Mouse (Mus musculus) midbrain, embryonic 11.5 days (tissue): ENCODE data around the gene Adam12. TPM values are rescaled to one million over a fixed set of nuclear protein-coding genes. Genes with fewer than 3 reads are reported as not detected.
A peak's percentile ranks its signal among the peaks of the same experiment; 100 is the strongest.

ENCODE experiments used
- ATAC-seq: fragments of 200-750 bp; cut with Nextera tagmentation; 2 replicates; pipeline ENCODE4 v1.8.0; 2017; ENCODE audit warnings: moderate TSS enrichment, moderate library complexity; ENCODE audit not compliant: low FRiP score
- DNase-seq: peaks from one replicate; pipeline ENCODE4 v3.0.0; 2015; ENCODE audit warnings: low spot score; ENCODE audit errors: missing footprints
- H3K27ac ChIP-seq: fragments of 300-500 bp; sonication (generic); 2 replicates; pipeline ENCODE4 v1.5.1; 2014; ENCODE audit warnings: low read depth, low read length
- H3K27me3 ChIP-seq: fragments of 300-500 bp; sonication (generic); 2 replicates; pipeline ENCODE4 v1.6.1; 2014; ENCODE audit warnings: mild to moderate bottlenecking, low read length, moderate library complexity, mixed read lengths; ENCODE audit not compliant: control insufficient read depth, insufficient read depth
- H3K36me3 ChIP-seq: fragments of 300-500 bp; sonication (generic); 2 replicates; pipeline ENCODE4 v1.6.1; 2014; ENCODE audit warnings: mild to moderate bottlenecking, low read length, moderate library complexity, mixed read lengths; ENCODE audit not compliant: control insufficient read depth, insufficient read depth
- H3K4me1 ChIP-seq: fragments of 300-500 bp; sonication (generic); 2 replicates; pipeline ENCODE4 v1.6.1; 2014; ENCODE audit warnings: low read length; ENCODE audit not compliant: control insufficient read depth, insufficient read depth
- H3K4me2 ChIP-seq: fragments of 300-500 bp; sonication (generic); 2 replicates; pipeline ENCODE4 v1.6.1; 2014; ENCODE audit warnings: mild to moderate bottlenecking, moderate library complexity
- H3K4me3 ChIP-seq: fragments of 300-500 bp; sonication (generic); 2 replicates; pipeline ENCODE4 v1.5.1; 2014; ENCODE audit warnings: low read depth, low read length
- H3K9ac ChIP-seq: fragments of 300-500 bp; sonication (generic); 2 replicates; pipeline ENCODE4 v1.6.1; 2014; ENCODE audit warnings: low read length
- H3K9me3 ChIP-seq: fragments of 300-500 bp; sonication (generic); 2 replicates; pipeline ENCODE4 v1.6.1; 2016; ENCODE audit warnings: low read length; ENCODE audit not compliant: control insufficient read depth
- WGBS: fragments of 180-500 bp; shearing (Covaris S2); extraction: QIAGEN DNeasy Blood & Tissue Kit; methylation state at CpG from one replicate; pipeline ENCODE4 v1.1.7; 2014; 5-methylcytosine and 5-hydroxymethylcytosine counted together
- polyA plus RNA-seq: library from polyadenylated mRNA; unstranded; fragments of >200 nt; fragmentation: Nextera tagmentation; extraction: Ambion mirVana; gene quantifications from 2 replicates; pipeline ENCODE4 v1.2.1, GENCODE M21; 2014

Adam12 gene
- 1.3 and 1.5 TPM in 2 replicates for polyA plus RNA-seq

DNA sequence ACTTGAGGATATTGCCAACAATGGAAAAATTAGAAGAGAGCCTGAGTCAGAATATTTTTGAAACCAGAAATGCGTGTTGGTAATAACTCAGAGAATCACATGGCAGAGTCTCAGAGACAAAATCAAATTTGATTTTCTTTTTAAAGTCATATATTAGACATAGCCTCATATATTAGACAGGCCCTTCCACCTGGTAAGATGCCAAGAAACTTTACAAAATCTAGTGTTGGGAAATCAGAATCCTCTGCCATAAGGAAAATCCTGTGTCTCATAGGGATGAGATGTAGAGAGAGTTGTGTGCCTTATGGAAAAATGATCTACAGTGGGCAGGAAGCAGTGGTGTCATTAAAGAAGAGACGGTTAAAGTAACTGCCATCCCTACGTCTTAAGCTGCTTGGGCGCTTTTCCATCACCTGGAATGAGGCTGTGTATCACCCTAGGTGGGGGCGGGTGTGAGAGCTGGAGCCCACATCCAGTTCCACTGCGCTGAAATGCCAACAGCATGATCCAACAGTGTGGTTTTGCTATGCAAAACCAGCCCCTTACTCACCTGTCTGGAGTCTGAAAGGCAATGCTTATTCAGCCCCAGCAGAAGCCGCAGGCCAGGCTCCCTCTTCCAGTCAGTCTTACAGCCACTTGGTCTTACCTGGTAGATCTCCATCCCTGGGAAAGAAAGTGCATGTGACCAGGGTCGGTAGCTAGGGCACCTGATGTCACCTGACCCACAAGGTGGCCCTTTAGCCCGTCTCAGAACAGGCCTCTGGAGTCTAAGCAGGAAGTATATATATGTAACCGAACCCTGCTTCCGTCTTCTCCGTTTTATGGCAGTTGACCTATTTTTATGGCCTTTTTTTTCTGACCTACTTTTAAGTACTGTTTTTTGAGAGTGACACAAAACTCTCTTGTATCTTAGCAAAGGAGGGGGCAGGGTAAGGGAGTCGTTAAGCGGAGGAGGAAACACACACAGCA, at the start of gene Adam12:
Adam12 (minus strand) TSS at position 769 of the 969 bp plus-strand sequence.
- no peak for DNase-seq
- peaks cover 8% of the 10 kb centered on the region for H3K4me1 ChIP-seq
- WGBS = 81% methylated on average over 14 of the region's 14 CpGs

DNA sequence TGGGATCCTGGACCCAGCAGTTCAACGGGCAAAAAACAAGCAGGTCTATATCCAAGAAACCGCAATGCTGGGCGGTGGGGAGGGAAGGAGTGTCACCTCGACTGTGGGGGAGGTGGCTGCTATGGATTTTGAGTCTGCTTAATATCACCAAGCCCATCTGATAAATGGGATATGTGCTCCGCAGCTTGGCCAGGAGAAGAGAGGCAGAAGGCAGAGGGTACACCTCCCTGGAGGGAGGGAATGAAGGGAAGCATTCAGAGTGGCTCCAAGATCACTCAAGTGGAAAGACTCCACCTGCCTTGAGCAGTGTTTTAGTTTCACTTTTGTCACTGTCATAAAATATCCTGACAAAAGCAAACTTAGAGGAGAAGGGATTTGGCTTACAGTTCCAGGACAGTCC, 41.0 kb upstream of the Adam12 start:
- DNase-seq = no peak
- 88% methylated on average over 5 of the region's 5 CpGs for WGBS
- Histone ChIP-seq H3K4me2 (no peak overlapping the region), H3K9me3 (no peaks in the 10 kb centered on the region), H3K36me3 (no peaks in the 10 kb centered on the region), H3K4me3 (no peak overlapping the region), H3K9ac (no peak overlapping the region), H3K27me3 (no peaks in the 10 kb centered on the region), H3K27ac (no peak overlapping the region), H3K4me1 (no peaks in the 10 kb centered on the region)
- no peak for ATAC-seq

More for the DNA sequence above, at the start of gene Adam12:
- Histone ChIP-seq H3K9ac (no peak within 1 kb of the TSS), H3K36me3 (no peaks in the 10 kb centered on the region), H3K4me2 (no peak within 1 kb of the TSS), H3K27ac (no peak within 1 kb of the TSS), H3K27me3 (no peaks in the 10 kb centered on the region), H3K4me3 (no peak within 1 kb of the TSS), H3K9me3 (no peaks in the 10 kb centered on the region)
- ATAC-seq = no peak

DNA sequence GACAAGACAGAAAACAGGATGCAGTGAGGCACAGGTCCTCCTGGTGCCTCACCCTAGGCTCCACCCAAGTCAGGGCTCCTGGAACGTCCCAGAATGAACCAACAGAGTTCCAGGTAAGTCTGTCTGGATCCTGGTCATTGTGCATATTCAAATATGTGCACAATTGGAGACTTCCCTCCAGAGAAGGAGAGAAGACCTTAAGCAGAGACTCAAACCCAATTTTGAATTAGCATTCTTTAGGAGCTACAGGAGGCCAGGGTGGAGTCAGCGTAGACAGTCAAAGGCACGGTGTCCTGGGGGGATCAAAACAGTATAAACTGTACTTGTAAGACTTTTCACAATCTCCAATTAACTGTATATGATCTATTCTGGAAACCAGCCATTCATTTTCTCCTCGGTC, 40.5 kb upstream of the Adam12 start:
- Histone ChIP-seq H3K9ac (no peak overlapping the region), H3K4me3 (no peak overlapping the region)

DNA sequence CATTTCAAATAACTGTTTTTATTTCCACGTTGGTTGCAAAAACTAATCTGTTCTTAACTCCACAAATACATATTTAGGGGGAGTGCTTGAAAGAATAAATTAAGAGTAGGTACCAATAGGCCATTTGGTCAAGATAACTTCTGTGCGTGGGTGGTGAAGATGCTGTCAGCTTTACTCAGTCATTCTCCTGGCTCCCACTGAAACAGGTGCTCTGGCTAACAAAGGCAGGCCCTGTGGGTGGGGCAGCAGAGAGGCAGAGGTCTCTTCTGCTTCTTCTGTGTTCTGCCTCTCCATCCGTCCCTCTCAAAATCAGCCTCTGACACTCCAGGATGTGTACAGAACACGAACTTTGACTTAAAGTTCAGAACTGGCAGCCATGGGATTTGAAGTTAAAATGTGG, 33.8 kb upstream of the Adam12 start:
- H3K4me2 ChIP-seq = no peak overlapping the region
- no peak overlapping the region for H3K27ac ChIP-seq
- H3K9me3 ChIP-seq = no peaks in the 10 kb centered on the region
- H3K36me3 ChIP-seq = no peaks in the 10 kb centered on the region
- DNase-seq = no peak
- no peak overlapping the region for H3K9ac ChIP-seq
- WGBS = 82% methylated on average over 4 of the region's 4 CpGs
- no peak overlapping the region for H3K4me3 ChIP-seq
- H3K4me1 ChIP-seq = no peaks in the 10 kb centered on the region
- ATAC-seq = no peak
- no peaks in the 10 kb centered on the region for H3K27me3 ChIP-seq

More for the DNA sequence above, 40.5 kb upstream of the Adam12 start:
- H3K36me3 ChIP-seq = no peaks in the 10 kb centered on the region
- 81% methylated on average over 4 of the region's 4 CpGs for WGBS
- no peaks in the 10 kb centered on the region for H3K4me1 ChIP-seq
- no peaks in the 10 kb centered on the region for H3K9me3 ChIP-seq
- no peak overlapping the region for H3K27ac ChIP-seq
- DNase-seq (no peak), ATAC-seq (no peak)
- no peaks in the 10 kb centered on the region for H3K27me3 ChIP-seq
- H3K4me2 ChIP-seq = no peak overlapping the region

DNA sequence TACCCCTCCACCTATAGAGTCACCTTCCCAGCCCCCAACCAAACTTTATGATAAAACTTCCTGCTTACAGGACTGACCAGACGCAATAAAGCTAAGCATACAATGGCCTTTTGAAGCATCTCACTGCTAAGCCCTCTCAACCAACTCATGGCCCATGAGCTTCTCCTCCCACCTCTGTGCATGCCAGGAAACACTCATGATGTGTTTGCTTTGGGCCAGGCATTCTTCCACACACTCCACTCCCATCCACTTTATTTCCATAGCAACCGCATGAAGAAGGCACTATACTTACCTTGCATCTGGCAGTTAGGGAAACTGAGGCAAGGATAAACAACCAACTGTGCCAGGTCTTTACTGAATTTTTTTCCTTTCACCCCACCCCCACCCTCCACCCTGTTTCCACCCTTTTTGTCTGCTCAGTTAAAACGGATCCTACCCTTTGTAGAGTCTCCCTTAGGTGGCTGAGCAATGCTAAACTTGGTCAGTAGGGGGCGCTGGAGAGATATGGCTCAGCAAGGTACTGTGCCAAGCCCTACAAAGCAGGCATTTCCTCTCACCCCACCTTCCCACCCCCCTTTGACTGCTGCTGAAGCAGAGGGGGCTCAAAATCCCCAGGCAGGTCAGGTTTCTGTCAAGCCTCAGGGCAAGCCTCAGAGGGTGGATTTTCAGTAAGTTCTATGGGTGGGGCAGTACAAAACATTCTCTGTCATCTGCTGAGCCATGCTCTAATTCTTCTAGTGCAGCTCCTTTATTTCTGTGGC, 31.4 kb upstream of the Adam12 start:
- Histone ChIP-seq H3K4me3 (no peak overlapping the region), H3K27me3 (no peaks in the 10 kb centered on the region), H3K9ac (no peak overlapping the region), H3K4me2 (no peak overlapping the region), H3K27ac (no peak overlapping the region), H3K9me3 (no peaks in the 10 kb centered on the region), H3K36me3 (no peaks in the 10 kb centered on the region), H3K4me1 (no peaks in the 10 kb centered on the region)
- ATAC-seq = peak; percentile 57; the same call in 1 of the 2 replicates
- WGBS = 38% methylated on average over 4 of the region's 4 CpGs
- DNase-seq = peak; percentile 95

DNA sequence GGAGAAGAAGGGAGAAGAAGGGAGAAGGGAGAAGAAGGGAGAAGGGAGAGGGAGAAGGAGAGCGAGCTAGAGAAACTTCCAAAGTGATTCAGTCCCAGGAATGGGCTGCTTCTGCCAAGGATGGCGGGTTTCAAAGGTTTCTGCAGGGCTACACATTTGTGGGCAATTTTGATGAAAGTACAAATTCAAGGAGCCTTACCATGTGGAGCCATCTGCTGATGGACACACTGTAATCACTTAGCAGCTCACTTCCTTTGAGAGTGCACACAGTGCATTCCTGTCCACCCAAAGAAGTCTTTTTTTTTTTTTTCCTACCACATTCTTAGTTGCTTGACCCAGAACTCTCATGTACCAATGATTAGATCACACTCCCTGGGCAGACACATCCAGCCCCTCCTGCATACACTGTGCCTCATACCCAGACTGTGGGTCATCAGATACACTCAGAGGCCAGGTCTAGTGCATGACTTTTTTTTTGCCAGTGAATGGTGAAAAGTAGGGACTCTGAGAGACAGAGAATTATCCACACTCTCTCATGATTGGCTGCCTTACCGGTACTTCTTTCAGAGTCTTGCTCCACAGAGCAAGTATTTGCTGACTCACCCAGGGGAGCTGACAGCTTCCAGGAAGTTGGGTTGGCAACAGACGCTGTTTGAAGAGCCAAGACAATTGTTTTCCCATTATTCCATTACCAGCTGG, 29.2 kb upstream of the Adam12 start:
- H3K9ac ChIP-seq = no peak overlapping the region
- H3K36me3 ChIP-seq = no peaks in the 10 kb centered on the region
- DNase-seq = no peak
- H3K4me1 ChIP-seq = no peaks in the 10 kb centered on the region
- WGBS = 67% methylated on average over 4 of the region's 4 CpGs
- ATAC-seq = no peak
- H3K4me3 ChIP-seq = no peak overlapping the region
- H3K4me2 ChIP-seq = no peak overlapping the region
- H3K27me3 ChIP-seq = no peaks in the 10 kb centered on the region
- no peak overlapping the region for H3K27ac ChIP-seq
- no peaks in the 10 kb centered on the region for H3K9me3 ChIP-seq

DNA sequence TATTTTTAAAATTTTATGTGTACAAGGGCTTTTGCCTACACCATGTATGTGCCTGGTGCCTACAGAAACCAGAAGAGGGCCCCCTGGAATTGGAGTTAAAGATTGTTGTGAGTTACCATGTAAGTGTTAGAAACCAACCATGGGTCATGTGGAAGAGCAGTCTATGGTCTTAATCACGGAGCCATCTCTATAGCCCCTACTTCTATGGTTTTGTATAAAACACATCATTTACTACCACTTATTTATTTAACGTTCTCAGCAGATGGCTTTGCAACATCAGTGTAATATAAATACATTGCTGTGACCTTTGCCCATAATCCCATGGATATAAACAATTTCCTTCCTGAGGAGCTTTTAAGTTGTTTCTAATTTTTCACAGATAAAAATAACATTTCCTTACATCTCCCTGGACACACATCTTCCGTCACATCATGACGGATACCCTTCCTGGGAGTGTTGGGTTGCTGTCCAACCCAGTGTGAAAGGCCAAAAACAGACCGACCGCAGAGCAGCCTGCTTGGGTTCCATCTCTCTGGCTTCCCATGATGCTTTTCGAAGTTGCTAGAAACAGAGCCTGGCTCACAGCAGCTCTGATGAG, 18.4 kb upstream of the Adam12 start:
- no peak for DNase-seq
- Histone ChIP-seq H3K9ac (no peak overlapping the region), H3K36me3 (no peaks in the 10 kb centered on the region), H3K9me3 (no peaks in the 10 kb centered on the region), H3K4me1 (peaks cover 5% of the 10 kb centered on the region), H3K4me2 (no peak overlapping the region), H3K27ac (no peak overlapping the region), H3K4me3 (no peak overlapping the region), H3K27me3 (no peaks in the 10 kb centered on the region)
- no peak for ATAC-seq
- 88% methylated on average over 7 of the region's 7 CpGs for WGBS

DNA sequence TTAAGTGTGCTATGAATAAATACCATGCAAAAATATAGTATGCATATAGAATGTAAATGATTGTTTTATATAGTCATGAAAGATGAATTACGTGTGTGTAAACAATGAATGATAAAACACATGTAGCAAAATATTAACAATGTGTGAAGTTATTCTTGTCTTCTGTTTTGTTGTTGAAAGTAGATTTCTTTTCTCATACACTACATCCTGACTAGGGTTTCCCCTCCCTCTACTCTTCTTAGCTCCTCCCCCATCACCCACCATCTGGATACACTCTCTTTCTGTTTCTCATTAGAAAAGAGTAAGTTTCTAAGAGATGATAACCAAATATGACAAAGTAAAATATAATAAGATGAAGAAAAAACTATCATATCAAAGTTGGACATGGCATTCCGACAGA, 16.1 kb upstream of the Adam12 start:
- Histone ChIP-seq H3K9ac (no peak overlapping the region), H3K4me3 (no peak overlapping the region), H3K4me2 (no peak overlapping the region), H3K9me3 (no peaks in the 10 kb centered on the region), H3K27me3 (no peaks in the 10 kb centered on the region), H3K36me3 (no peaks in the 10 kb centered on the region), H3K27ac (no peak overlapping the region), H3K4me1 (peaks cover 5% of the 10 kb centered on the region)
- 94% methylated on average over 2 of the region's 2 CpGs for WGBS
- no peak for DNase-seq
- ATAC-seq = no peak
